Comparison of ENCODE assay signal across 8 mouse cellular contexts in the genomic region with DNA sequence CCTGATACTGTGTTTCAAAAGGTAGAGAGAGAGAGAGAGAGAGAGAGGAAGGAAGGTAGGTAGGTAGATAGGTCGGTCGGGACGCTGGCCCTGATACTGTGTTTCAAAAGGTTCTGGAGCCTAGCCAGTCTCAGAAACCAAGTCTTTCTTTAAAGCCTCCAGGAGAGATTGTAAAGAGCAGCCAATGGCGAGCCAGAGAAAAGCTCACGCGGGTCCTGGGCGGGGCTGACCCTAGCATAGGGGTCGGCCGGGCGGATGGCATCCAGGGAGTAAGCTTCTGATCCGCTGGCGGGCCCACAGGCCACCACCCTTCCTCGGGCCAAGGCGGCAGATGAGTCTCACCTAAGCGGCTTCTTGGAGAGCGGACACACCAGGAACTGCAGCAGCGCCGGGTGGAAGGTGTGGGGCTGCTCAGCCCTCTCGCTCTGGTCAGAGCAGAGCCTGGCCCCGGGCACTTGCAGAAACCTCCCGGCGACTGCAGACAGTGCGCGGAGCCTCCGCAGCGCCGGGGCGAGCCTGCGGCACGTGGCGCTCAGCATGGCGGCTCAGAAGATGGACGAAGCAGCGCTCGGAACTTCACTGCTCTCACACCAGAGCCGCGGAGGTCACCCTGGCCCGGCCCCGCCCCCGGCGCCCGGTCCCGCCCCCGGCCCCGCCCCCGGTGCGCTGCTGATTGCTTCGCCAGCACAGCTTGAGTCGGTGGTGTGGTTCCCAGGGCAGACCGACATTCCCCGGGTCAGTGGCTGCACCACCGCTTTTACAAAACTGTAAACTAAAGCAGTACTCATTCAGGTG. TPM values are rescaled to one million over a fixed set of nuclear protein-coding genes. Genes with fewer than 3 reads are reported as not detected.
A peak's percentile ranks its signal among the peaks of the same experiment; 100 is the strongest.
DNase-seq lines count a peak whose midpoint lies in the region; ATAC-seq and TF ChIP-seq lines count a peak whose summit lies in the region.

A gene (minus strand): TSS at position 612 of the 795 bp plus-strand sequence.

- peak; percentile 37; the same call in 1 of the 2 replicates for TF ChIP-seq POLR2A in bone marrow, adult 2 months (IDR thresholded peaks at IDR 0.05; ENCODE audit: borderline replicate concordance, control insufficient read depth, low read depth, low read length)
- peak; percentile 74 for TF ChIP-seq POLR2A in embryonic fibroblast, embryonic 13.5 days (IDR thresholded peaks at IDR 0.05; ENCODE audit: low read depth, low read length)

- peak within 1 kb of the TSS; percentile 76 for H3K9ac ChIP-seq in kidney, embryonic 14.5 days (ENCODE audit: low read depth, low read length)
- peak within 1 kb of the TSS; percentile 43 for H3K9ac ChIP-seq in limb, embryonic 15.5 days

- peak; percentile 95 for DNase-seq in 416B (ENCODE audit: low read depth)
- peak; percentile 90 to 91 for DNase-seq in heart, adult 9 months (ENCODE audit: low spot score in 2 of 2)
- peak; percentile 33 to 68 for DNase-seq in monocyte, adult 2 months (ENCODE audit: low read depth in 1 of 2, low spot score in 2 of 2)
- peak; percentile 85 for DNase-seq in spleen, postnatal 36 days (ENCODE audit: low spot score in 2 of 2)

- peaks cover 14% of the 10 kb centered on the region for H3K36me3 ChIP-seq in kidney, embryonic 14.5 days (ENCODE audit: control insufficient read depth, insufficient read depth, low read length)
- H3K36me3 ChIP-seq in limb, embryonic 15.5 days, result peaks cover 18% of the 10 kb centered on the region; the same call in 1 of the 2 replicates

- H3K4me1 ChIP-seq in bone marrow, adult 2 months (ENCODE audit: control insufficient read depth, insufficient read depth, low read length), result no peaks in the 10 kb centered on the region
- H3K4me1 ChIP-seq in embryonic fibroblast, embryonic 13.5 days (ENCODE audit: control insufficient read depth, insufficient read depth, low read length), result no peaks in the 10 kb centered on the region
- H3K4me1 ChIP-seq in kidney, embryonic 14.5 days (ENCODE audit: control insufficient read depth, insufficient read depth, low read length), result no peaks in the 10 kb centered on the region
- 0 out of 2 replicates have a peak, but pooled peaks cover 2% of the 10 kb centered on the region for H3K4me1 ChIP-seq in limb, embryonic 15.5 days

- peak; percentile 99 for ATAC-seq in kidney, embryonic 14.5 days (ENCODE audit: low FRiP score, low TSS enrichment)
- peak; percentile 96 for ATAC-seq in limb, embryonic 15.5 days (ENCODE audit: insufficient number of reproducible peaks, low FRiP score, low TSS enrichment, low read depth)

- whole genome bisulfite sequencing in bone marrow, adult 2 months, result under 1% methylated on average over 52 of the region's 52 CpGs
- under 1% methylated on average over 50 of the region's 52 CpGs for WGBS in kidney, embryonic 14.5 days
- WGBS in limb, embryonic 15.5 days, result 0% methylated on average over 52 of the region's 52 CpGs

- H3K9me3 ChIP-seq in kidney, embryonic 14.5 days (ENCODE audit: control insufficient read depth, low read length), result no peaks in the 10 kb centered on the region
- H3K9me3 ChIP-seq in limb, embryonic 15.5 days, result no peaks in the 10 kb centered on the region

- H3K27ac ChIP-seq in bone marrow, adult 2 months (ENCODE audit: control insufficient read depth, insufficient read depth, low read depth, low read length, poor library complexity), result peak within 1 kb of the TSS; percentile 94
- peak within 1 kb of the TSS; percentile 91 for H3K27ac ChIP-seq in embryonic fibroblast, embryonic 13.5 days (ENCODE audit: insufficient read depth, low read length)
- H3K27ac ChIP-seq in kidney, embryonic 14.5 days (ENCODE audit: low read depth, low read length), result peak within 1 kb of the TSS; percentile 93
- H3K27ac ChIP-seq in limb, embryonic 15.5 days, result peak within 1 kb of the TSS; percentile 91

- TF ChIP-seq CTCF in bone marrow, adult 2 months (IDR thresholded peaks at IDR 0.05; ENCODE audit: control insufficient read depth, insufficient read depth, low read length), result peak; percentile 17; the same call in 1 of the 2 replicates
- TF ChIP-seq CTCF in embryonic fibroblast, embryonic 13.5 days (IDR thresholded peaks at IDR 0.05; ENCODE audit: borderline replicate concordance, insufficient read depth, low read length), result no peak

- peak within 1 kb of the TSS; percentile 69 for H3K4me2 ChIP-seq in kidney, embryonic 14.5 days (replicated peaks; ENCODE audit: low read depth, low read length)
- H3K4me2 ChIP-seq in limb, embryonic 15.5 days, result peak within 1 kb of the TSS; percentile 59

- peak within 1 kb of the TSS; percentile 93 for H3K4me3 ChIP-seq in bone marrow, adult 2 months (replicated peaks; ENCODE audit: control insufficient read depth, low read depth, low read length)
- peak within 1 kb of the TSS; percentile 74 for H3K4me3 ChIP-seq in embryonic fibroblast, embryonic 13.5 days (ENCODE audit: insufficient read depth, low read length)
- peak within 1 kb of the TSS; percentile 69 for H3K4me3 ChIP-seq in kidney, embryonic 14.5 days (ENCODE audit: low read length)
- H3K4me3 ChIP-seq in limb, embryonic 15.5 days, result peak within 1 kb of the TSS; percentile 64

- H3K27me3 ChIP-seq in kidney, embryonic 14.5 days (ENCODE audit: control insufficient read depth, insufficient read depth, low read length), result no peaks in the 10 kb centered on the region
- no peaks in the 10 kb centered on the region for H3K27me3 ChIP-seq in limb, embryonic 15.5 days

RNA-seq across cellular contexts. Expression of the gene that starts here (rescaled TPM):
- 2.3 and 4.1 TPM in 2 replicates for polyA plus RNA-seq in bone marrow, adult 2 months (2011; ENCODE audit: insufficient read depth, insufficient read length, low replicate concordance, missing spikeins)
- polyA plus RNA-seq in embryonic fibroblast, embryonic 13.5 days (2011; ENCODE audit: insufficient read length, low read depth, missing spikeins), result 6.5 and 7.1 TPM in 2 replicates
- 22.8 and 26.3 TPM in 2 replicates for polyA plus RNA-seq in kidney, embryonic 14.5 days (2014; fragmentation: Nextera tagmentation; extraction: Ambion mirVana)
- polyA plus RNA-seq in limb, embryonic 15.5 days (2015; fragmentation: Nextera tagmentation; extraction: Ambion mirVana), result 10.9 and 11.4 TPM in 2 replicates

Comparison
In these comparisons a context has a peak if more than half of its experiments do, and no peak if none do; other contexts are left out.
1. Peak in every context shown above with its lines: DNase-seq, ATAC-seq, H3K4me3 ChIP-seq and H3K27ac ChIP-seq.